Mouse (Mus musculus) forebrain, embryonic 16.5 days (tissue): ENCODE results near the gene Fam8a1. TPM values are rescaled to one million over a fixed set of nuclear protein-coding genes. Genes with fewer than 3 reads are reported as not detected.

ENCODE experiments used
- ATAC-seq: fragments of 200-750 bp; cut with Nextera tagmentation; 2 replicates; pipeline ENCODE4 v1.8.0; 2017; ENCODE audit warnings: mild to moderate bottlenecking, moderate library complexity
- H3K27ac ChIP-seq: fragments of 300-500 bp; sonication (generic); 2 replicates; pipeline ENCODE4 v1.5.1; 2014; ENCODE audit warnings: low read length, control low read depth
- H3K27me3 ChIP-seq: fragments of 300-500 bp; sonication (generic); replicated peaks from 2 replicates; pipeline ENCODE4 v1.6.1; 2014; ENCODE audit warnings: low read length; ENCODE audit not compliant: control insufficient read depth, insufficient read depth
- H3K36me3 ChIP-seq: fragments of 300-500 bp; sonication (generic); 2 replicates; pipeline ENCODE4 v1.6.1; 2014; ENCODE audit not compliant: control insufficient read depth, insufficient read depth
- H3K4me1 ChIP-seq: fragments of 300-500 bp; sonication (generic); replicated peaks from 2 replicates; pipeline ENCODE4 v1.6.1; 2014; ENCODE audit warnings: low read length; ENCODE audit not compliant: control insufficient read depth, insufficient read depth
- H3K4me2 ChIP-seq: fragments of 300-500 bp; sonication (generic); 2 replicates; pipeline ENCODE4 v1.6.1; 2014; ENCODE audit warnings: mild to moderate bottlenecking, low read length, control low read depth
- H3K4me3 ChIP-seq: fragments of 300-500 bp; sonication (generic); replicated peaks from 2 replicates; pipeline ENCODE4 v1.5.1; 2014; ENCODE audit warnings: mild to moderate bottlenecking, low read length, control low read depth
- H3K9ac ChIP-seq: fragments of 300-500 bp; sonication (generic); replicated peaks from 2 replicates; pipeline ENCODE4 v1.6.1; 2014; ENCODE audit warnings: low read depth, low read length, control low read depth
- H3K9me3 ChIP-seq: fragments of 300-500 bp; sonication (generic); 2 replicates; pipeline ENCODE4 v1.6.1; 2016; ENCODE audit warnings: low read length; ENCODE audit not compliant: control insufficient read depth
- WGBS: fragments of 180-500 bp; shearing (Covaris S2); extraction: QIAGEN DNeasy Blood & Tissue Kit; methylation state at CpG from one replicate; pipeline ENCODE4 v1.1.7; 2014; 5-methylcytosine and 5-hydroxymethylcytosine counted together
- polyA plus RNA-seq: library from polyadenylated mRNA; unstranded; fragments of >200 nt; fragmentation: Nextera tagmentation; extraction: Ambion mirVana; gene quantifications from 2 replicates; pipeline ENCODE4 v1.2.1, GENCODE M21; 2015

The Fam8a1 gene
- polyA plus RNA-seq, 1 experiment from 2014 or later, result 20.1 TPM

- peak overlapping the region; percentile 70 for H3K27ac ChIP-seq
- H3K4me3 ChIP-seq, result no peak overlapping the region
- H3K4me2 ChIP-seq, result no peak overlapping the region
- H3K9me3 ChIP-seq, result peaks cover 7% of the 10 kb centered on the region
- 37% methylated on average over 10 of the region's 10 CpGs for WGBS
- H3K36me3 ChIP-seq, result no peaks in the 10 kb centered on the region
- H3K4me1 ChIP-seq, result peaks cover 4% of the 10 kb centered on the region; the same call in 1 of the 2 replicates
- ATAC-seq, result peak; percentile 88
- no peak overlapping the region for H3K9ac ChIP-seq
- no peaks in the 10 kb centered on the region; the same call in 1 of the 2 replicates for H3K27me3 ChIP-seq
Observed at GRCm38 (mm10) chr13:46640608-46641468, 28.5 kb upstream of the Fam8a1 start.

DNA sequence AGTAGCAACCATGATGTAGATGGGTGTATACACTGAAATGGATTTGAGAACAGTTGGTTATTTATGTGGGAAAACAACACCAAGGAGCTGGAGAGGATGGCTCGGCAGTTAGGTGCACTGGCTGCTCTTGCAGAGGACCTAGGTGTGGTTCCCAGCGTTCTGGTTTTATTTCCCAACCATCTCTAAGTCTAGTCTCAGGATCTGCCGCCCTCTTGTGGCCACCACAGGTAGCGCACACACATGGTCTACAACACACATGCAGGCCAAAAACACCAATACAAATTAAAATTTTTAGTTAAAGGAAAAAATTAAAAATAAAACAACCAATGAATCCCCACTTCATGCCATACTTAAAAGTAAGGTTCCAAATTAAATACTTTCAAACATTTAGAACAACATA, 27.0 kb upstream of the Fam8a1 start:
- Histone ChIP-seq H3K9ac (no peak overlapping the region), H3K36me3 (no peaks in the 10 kb centered on the region), H3K4me2 (no peak overlapping the region), H3K27ac (no peak overlapping the region), H3K4me3 (no peak overlapping the region), H3K9me3 (peaks cover 7% of the 10 kb centered on the region), H3K4me1 (peaks cover 4% of the 10 kb centered on the region; the same call in 1 of the 2 replicates), H3K27me3 (no peaks in the 10 kb centered on the region; the same call in 1 of the 2 replicates)
- ATAC-seq, result no peak
- 89% methylated on average over 4 of the region's 4 CpGs for WGBS

DNA sequence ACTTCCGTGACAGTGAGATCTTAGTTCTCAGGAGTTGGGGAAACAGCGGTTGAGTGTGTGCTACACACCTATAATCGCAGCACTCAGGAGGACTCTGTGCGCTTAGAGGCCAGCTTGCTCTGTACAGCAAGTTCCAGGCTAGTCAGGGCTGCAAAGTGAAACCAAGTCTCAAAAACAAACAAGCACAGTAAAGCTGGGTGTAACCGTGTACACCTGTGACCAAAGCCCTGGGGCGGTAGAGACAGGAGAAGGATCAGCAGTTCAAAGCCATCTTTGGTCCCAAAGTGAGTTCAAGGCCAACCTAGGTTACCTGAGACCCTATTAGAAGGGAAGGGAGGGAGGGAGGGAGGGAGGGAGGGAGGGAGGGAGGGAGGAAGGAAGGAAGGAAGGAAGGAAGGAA, 25.1 kb upstream of the Fam8a1 start:
- 94% methylated on average over 6 of the region's 6 CpGs for WGBS
- H3K36me3 ChIP-seq, result no peaks in the 10 kb centered on the region
- H3K4me1 ChIP-seq, result peaks cover 4% of the 10 kb centered on the region; the same call in 1 of the 2 replicates
- ATAC-seq, result no peak
- no peaks in the 10 kb centered on the region; the same call in 1 of the 2 replicates for H3K27me3 ChIP-seq
- H3K4me3 ChIP-seq, result no peak overlapping the region
- peaks cover 4% of the 10 kb centered on the region; the same call in 1 of the 2 replicates for H3K9me3 ChIP-seq
- H3K9ac ChIP-seq, result no peak overlapping the region
- no peak overlapping the region for H3K27ac ChIP-seq
- no peak overlapping the region for H3K4me2 ChIP-seq

GRCm38 (mm10) chr13:46645476-46645875, 23.8 kb upstream of the Fam8a1 start:
- WGBS, result 77% methylated on average over 6 of the region's 6 CpGs
- Histone ChIP-seq H3K4me2 (no peak overlapping the region), H3K36me3 (no peaks in the 10 kb centered on the region), H3K27me3 (no peaks in the 10 kb centered on the region; the same call in 1 of the 2 replicates), H3K27ac (no peak overlapping the region), H3K4me3 (no peak overlapping the region), H3K9me3 (peaks cover 4% of the 10 kb centered on the region; the same call in 1 of the 2 replicates), H3K4me1 (peaks cover 3% of the 10 kb centered on the region; the same call in 1 of the 2 replicates), H3K9ac (no peak overlapping the region)
- no peak for ATAC-seq

DNA sequence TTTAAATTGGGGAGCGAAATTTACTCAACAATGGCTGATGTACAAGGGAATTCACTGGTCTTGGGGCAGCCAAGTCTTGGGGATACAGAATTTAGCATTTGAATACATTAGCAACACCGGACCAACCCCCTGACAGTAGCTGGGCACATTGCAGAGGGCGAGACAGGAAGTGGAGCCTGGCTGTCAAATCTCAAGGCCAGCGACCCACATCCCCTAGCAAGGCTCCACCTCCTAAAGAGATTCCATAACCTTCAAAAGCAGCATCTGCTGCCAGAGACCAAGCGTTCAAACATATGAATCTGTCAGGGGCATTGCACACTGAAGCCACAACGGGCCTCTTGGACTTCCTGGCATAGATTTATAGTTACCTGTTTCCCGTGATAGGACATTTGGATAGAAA, 17.5 kb upstream of the Fam8a1 start:
- Histone ChIP-seq H3K9me3 (no peaks in the 10 kb centered on the region; the same call in 1 of the 2 replicates), H3K4me1 (peaks cover 12% of the 10 kb centered on the region), H3K27me3 (no peaks in the 10 kb centered on the region), H3K27ac (no peak overlapping the region), H3K36me3 (no peaks in the 10 kb centered on the region), H3K9ac (no peak overlapping the region), H3K4me3 (no peak overlapping the region), H3K4me2 (no peak overlapping the region)
- 91% methylated on average over 7 of the region's 7 CpGs for WGBS
- ATAC-seq, result no peak

DNA sequence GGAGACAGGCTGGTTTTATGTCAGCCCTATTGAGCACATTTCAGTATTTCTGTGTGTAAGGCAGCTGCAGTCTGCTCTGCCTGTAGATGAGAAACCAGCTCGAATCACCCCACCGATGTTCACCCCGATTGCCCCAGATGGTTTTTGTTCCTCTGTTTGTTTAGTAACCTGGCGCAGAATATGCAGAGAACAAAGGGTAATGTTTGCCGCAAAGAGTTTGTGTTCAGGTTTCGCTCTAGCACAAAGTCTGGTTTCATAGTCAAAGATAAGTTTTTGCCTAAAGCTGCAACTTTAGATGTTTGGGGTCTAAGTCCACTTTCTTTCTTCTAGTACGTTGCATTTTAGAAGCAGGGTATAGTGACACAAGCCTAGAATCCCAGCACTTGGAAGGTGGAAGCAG, 16.7 kb upstream of the Fam8a1 start:
- 80% methylated on average over 7 of the region's 7 CpGs for WGBS
- Histone ChIP-seq H3K27ac (no peak overlapping the region), H3K4me3 (no peak overlapping the region), H3K9me3 (no peaks in the 10 kb centered on the region; the same call in 1 of the 2 replicates), H3K4me1 (peaks cover 12% of the 10 kb centered on the region), H3K27me3 (no peaks in the 10 kb centered on the region), H3K36me3 (no peaks in the 10 kb centered on the region), H3K4me2 (no peak overlapping the region), H3K9ac (no peak overlapping the region)
- ATAC-seq, result no peak

DNA sequence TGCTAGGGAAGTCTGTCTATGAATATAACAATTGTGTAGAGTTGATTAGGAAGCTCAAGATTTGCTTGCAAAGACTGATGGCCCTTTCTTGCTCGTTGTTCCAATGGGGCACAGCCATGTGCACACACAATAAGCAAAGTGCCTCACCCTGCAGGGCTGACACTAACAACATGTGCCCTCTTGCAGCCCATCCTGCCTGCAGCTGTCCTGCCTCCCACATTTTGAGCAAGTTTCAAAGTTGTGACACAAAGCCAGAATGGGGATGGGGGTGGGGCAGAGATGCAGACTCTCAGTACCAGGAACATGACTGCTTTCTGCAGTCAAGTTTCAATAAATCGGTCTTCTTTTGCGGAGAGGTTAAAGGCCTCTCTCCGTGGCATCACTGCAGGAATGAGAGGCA, 15.7 kb upstream of the Fam8a1 start:
- 57% methylated on average over 4 of the region's 4 CpGs for WGBS

DNA sequence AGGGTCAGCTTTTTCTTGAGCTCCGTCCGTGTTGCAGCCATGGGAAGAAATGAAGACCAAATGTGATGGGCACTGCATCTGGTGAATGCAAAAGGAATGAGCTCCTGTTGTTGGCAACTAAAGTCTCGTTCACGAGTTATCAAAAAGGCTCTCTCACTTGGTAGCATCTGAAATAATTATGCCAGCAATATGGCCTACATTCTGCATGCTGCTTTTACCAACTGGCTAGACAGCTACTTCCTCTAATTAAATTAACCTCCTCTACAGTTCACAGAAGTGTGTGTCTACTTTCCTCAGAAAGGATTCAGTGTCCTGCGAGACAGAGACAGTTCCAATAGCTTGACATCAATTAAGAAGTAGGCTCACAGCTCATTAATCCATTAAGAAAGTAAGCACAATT, 14.8 kb upstream of the Fam8a1 start:
- Histone ChIP-seq H3K27me3 (no peaks in the 10 kb centered on the region), H3K36me3 (no peaks in the 10 kb centered on the region), H3K4me1 (peaks cover 12% of the 10 kb centered on the region), H3K27ac (peak overlapping the region; percentile 56), H3K9ac (no peak overlapping the region), H3K4me3 (no peak overlapping the region), H3K9me3 (no peaks in the 10 kb centered on the region; the same call in 1 of the 2 replicates), H3K4me2 (no peak overlapping the region; the same call in 1 of the 2 replicates)
- 49% methylated on average over 5 of the region's 5 CpGs for WGBS
- peak; percentile 62 for ATAC-seq

More for the DNA sequence above, 15.7 kb upstream of the Fam8a1 start:
- Histone ChIP-seq H3K27ac (peak overlapping the region; percentile 56), H3K9ac (no peak overlapping the region), H3K4me2 (no peak overlapping the region), H3K9me3 (no peaks in the 10 kb centered on the region; the same call in 1 of the 2 replicates), H3K36me3 (no peaks in the 10 kb centered on the region), H3K27me3 (no peaks in the 10 kb centered on the region), H3K4me3 (no peak overlapping the region), H3K4me1 (peaks cover 12% of the 10 kb centered on the region)
- no peak for ATAC-seq

DNA sequence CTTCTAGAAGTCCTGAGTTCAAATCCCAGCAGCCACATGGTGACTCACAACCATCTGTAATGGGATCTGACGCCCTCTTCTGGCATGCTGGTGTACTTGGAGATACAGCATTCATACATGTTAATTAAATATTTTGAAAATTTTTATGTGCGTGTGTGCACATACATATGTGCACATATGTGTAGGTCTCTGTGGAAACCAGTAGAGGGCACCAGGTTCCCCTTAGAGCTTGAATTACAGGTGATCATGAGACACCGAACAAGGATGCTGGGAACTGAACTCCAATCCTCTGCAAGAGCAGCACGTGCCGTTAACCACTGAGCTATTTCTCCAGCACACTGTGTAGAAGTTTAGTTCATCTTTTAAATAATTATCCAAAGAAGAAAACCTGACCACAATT, 10.1 kb upstream of the Fam8a1 start:
- peaks cover 6% of the 10 kb centered on the region for H3K4me1 ChIP-seq
- no peak overlapping the region for H3K4me3 ChIP-seq
- H3K9me3 ChIP-seq, result no peaks in the 10 kb centered on the region
- no peak overlapping the region for H3K27ac ChIP-seq
- 92% methylated on average over 5 of the region's 5 CpGs for WGBS
- no peak for ATAC-seq
- H3K36me3 ChIP-seq, result no peaks in the 10 kb centered on the region
- H3K9ac ChIP-seq, result no peak overlapping the region
- no peak overlapping the region for H3K4me2 ChIP-seq
- H3K27me3 ChIP-seq, result no peaks in the 10 kb centered on the region
